Mouse (Mus musculus): ENCODE data around the gene Aif1l.

Gene Aif1l

GRCm38 (mm10) chr2:32020229-32020628 lies 70.3 kb downstream of the Aif1l start:
- DNase-seq (ENCODE audit: low spot score) = no peak

All from yolk sac, embryonic 10.5 days (tissue).